Mouse (Mus musculus) hindbrain, embryonic 11.5 days (tissue): ENCODE measurements around the gene Scn8a. TPM values are rescaled to one million over a fixed set of nuclear protein-coding genes. Genes with fewer than 3 reads are reported as not detected.
"Not testable (repeated sequence)": the region's sequence is repeated elsewhere in the genome, so short reads cannot be mapped to it uniquely, and the experiment has no call there.

Experiments used
- ATAC-seq: fragments of 200-750 bp; cut with Nextera tagmentation; 2 replicates; pipeline ENCODE4 v1.8.0; 2017; ENCODE audit warnings: mild to moderate bottlenecking, moderate TSS enrichment, moderate library complexity; ENCODE audit not compliant: low FRiP score
- DNase-seq: peaks from one replicate; pipeline ENCODE4 v3.0.0-alpha.2; 2015; ENCODE audit warnings: low spot score
- H3K27ac ChIP-seq: fragments of 300-500 bp; sonication (generic); 2 replicates; pipeline ENCODE4 v1.5.1; 2014; ENCODE audit warnings: mild to moderate bottlenecking, low read depth, low read length
- H3K27me3 ChIP-seq: fragments of 300-500 bp; sonication (generic); 2 replicates; pipeline ENCODE4 v1.6.1; 2014; ENCODE audit warnings: mild to moderate bottlenecking, low read length, moderate library complexity, mixed read lengths; ENCODE audit not compliant: control insufficient read depth, insufficient read depth
- H3K36me3 ChIP-seq: fragments of 300-500 bp; sonication (generic); 2 replicates; pipeline ENCODE4 v1.6.1; 2014; ENCODE audit warnings: mild to moderate bottlenecking, low read length, moderate library complexity, mixed read lengths; ENCODE audit not compliant: control insufficient read depth, insufficient read depth
- H3K4me1 ChIP-seq: fragments of 300-500 bp; sonication (generic); replicated peaks from 2 replicates; pipeline ENCODE4 v1.6.1; 2014; ENCODE audit warnings: low read length, mixed read lengths; ENCODE audit not compliant: control insufficient read depth, insufficient read depth
- H3K4me2 ChIP-seq: fragments of 300-500 bp; sonication (generic); replicated peaks from 2 replicates; pipeline ENCODE4 v1.6.1; 2014; ENCODE audit warnings: mild to moderate bottlenecking, low read depth, low read length
- H3K4me3 ChIP-seq: fragments of 300-500 bp; sonication (generic); 2 replicates; pipeline ENCODE4 v1.5.1; 2014; ENCODE audit warnings: low read depth, low read length
- H3K9ac ChIP-seq: fragments of 300-500 bp; sonication (generic); 2 replicates; pipeline ENCODE4 v1.6.1; 2014; ENCODE audit warnings: low read depth, low read length
- H3K9me3 ChIP-seq: fragments of 300-500 bp; sonication (generic); 2 replicates; pipeline ENCODE4 v1.6.1; 2016; ENCODE audit warnings: low read length; ENCODE audit not compliant: control insufficient read depth
- WGBS: fragments of 180-500 bp; shearing (Covaris S2); extraction: QIAGEN DNeasy Blood & Tissue Kit; methylation state at CpG from one replicate; pipeline ENCODE4 v1.1.7; 2014; 5-methylcytosine and 5-hydroxymethylcytosine counted together
- polyA plus RNA-seq: library from polyadenylated mRNA; unstranded; fragments of >200 nt; fragmentation: Nextera tagmentation; extraction: Ambion mirVana; gene quantifications from 2 replicates; pipeline ENCODE4 v1.2.1, GENCODE M21; 2014

The Scn8a gene
- 12.2 and 16.4 TPM in 2 replicates for polyA plus RNA-seq

GRCm38 (mm10) chr15:100869558-100869957 is at the start of gene Scn8a:
TSS of gene Scn8a (plus strand) at chr15:100869858.
- H3K4me1 ChIP-seq = peaks cover 9% of the 10 kb centered on the region
- ATAC-seq (no peak), DNase-seq (no peak)
- 80% methylated on average over 7 of the region's 7 CpGs for WGBS
- peak within 1 kb of the TSS; percentile 85 for H3K4me3 ChIP-seq
- no peaks in the 10 kb centered on the region for H3K36me3 ChIP-seq
- no peaks in the 10 kb centered on the region for H3K9me3 ChIP-seq
- no peak within 1 kb of the TSS for H3K9ac ChIP-seq
- H3K4me2 ChIP-seq = peak within 1 kb of the TSS; percentile 57
- H3K27ac ChIP-seq = peak within 1 kb of the TSS; percentile 86; the same call in 1 of the 2 replicates
- H3K27me3 ChIP-seq = peaks cover 13% of the 10 kb centered on the region

- Histone ChIP-seq H3K4me1 (no peaks in the 10 kb centered on the region), H3K4me2 (no peak overlapping the region), H3K36me3 (no peaks in the 10 kb centered on the region), H3K9me3 (no peaks in the 10 kb centered on the region), H3K9ac (no peak overlapping the region), H3K27ac (no peak overlapping the region), H3K4me3 (no peak overlapping the region), H3K27me3 (peaks cover 2% of the 10 kb centered on the region; the same call in 1 of the 2 replicates)
- no peak for DNase-seq
- no peak for ATAC-seq
- WGBS = 62% methylated on average over 8 of the region's 8 CpGs
Observed at GRCm38 (mm10) chr15:100821824-100822223, 47.8 kb upstream of the Scn8a start.

GRCm38 (mm10) chr15:100822370-100822769 is 47.3 kb upstream of the Scn8a start:
- not testable (repeated sequence) for H3K4me1 ChIP-seq, H3K9ac ChIP-seq, H3K36me3 ChIP-seq, ATAC-seq, H3K4me2 ChIP-seq, H3K27ac ChIP-seq, H3K4me3 ChIP-seq, DNase-seq, H3K27me3 ChIP-seq, H3K9me3 ChIP-seq
- 71% methylated on average over 4 of the region's 4 CpGs for WGBS

- peaks cover 2% of the 10 kb centered on the region; the same call in 1 of the 2 replicates for H3K27me3 ChIP-seq
- H3K4me2 ChIP-seq = peak overlapping the region; percentile 4; the same call in 1 of the 2 replicates
- DNase-seq = no peak
- no peak overlapping the region for H3K27ac ChIP-seq
- no peak for ATAC-seq
- H3K9ac ChIP-seq = no peak overlapping the region
- 21% methylated on average over 26 of the region's 26 CpGs for WGBS
- H3K4me3 ChIP-seq = no peak overlapping the region
- no peaks in the 10 kb centered on the region for H3K4me1 ChIP-seq
- H3K9me3 ChIP-seq = no peaks in the 10 kb centered on the region
- no peaks in the 10 kb centered on the region for H3K36me3 ChIP-seq
Observed at GRCm38 (mm10) chr15:100825249-100825856, 44.3 kb upstream of the Scn8a start.

GRCm38 (mm10) chr15:100826076-100826475 is 43.6 kb upstream of the Scn8a start:
- no peak overlapping the region for H3K27ac ChIP-seq
- H3K4me2 ChIP-seq = no peak overlapping the region
- H3K9ac ChIP-seq = no peak overlapping the region
- no peaks in the 10 kb centered on the region for H3K9me3 ChIP-seq
- ATAC-seq = no peak
- WGBS = 89% methylated on average over 8 of the region's 8 CpGs
- no peaks in the 10 kb centered on the region for H3K4me1 ChIP-seq
- DNase-seq = no peak
- H3K36me3 ChIP-seq = no peaks in the 10 kb centered on the region
- H3K27me3 ChIP-seq = peaks cover 2% of the 10 kb centered on the region; the same call in 1 of the 2 replicates
- H3K4me3 ChIP-seq = no peak overlapping the region

GRCm38 (mm10) chr15:100829775-100830174 is 39.9 kb upstream of the Scn8a start:
- Histone ChIP-seq H3K4me2 (no peak overlapping the region), H3K4me1 (no peaks in the 10 kb centered on the region), H3K9ac (no peak overlapping the region), H3K4me3 (no peak overlapping the region), H3K36me3 (no peaks in the 10 kb centered on the region), H3K27me3 (peaks cover 2% of the 10 kb centered on the region; the same call in 1 of the 2 replicates), H3K27ac (no peak overlapping the region), H3K9me3 (no peaks in the 10 kb centered on the region)
- no peak for ATAC-seq
- no peak for DNase-seq
- WGBS = 90% methylated on average over 8 of the region's 9 CpGs

GRCm38 (mm10) chr15:100830682-100831081 is 39.0 kb upstream of the Scn8a start:
- Histone ChIP-seq H3K4me3 (no peak overlapping the region), H3K4me2 (no peak overlapping the region), H3K9ac (no peak overlapping the region), H3K27ac (no peak overlapping the region), H3K4me1 (no peaks in the 10 kb centered on the region), H3K9me3 (no peaks in the 10 kb centered on the region), H3K36me3 (no peaks in the 10 kb centered on the region), H3K27me3 (no peaks in the 10 kb centered on the region; the same call in 1 of the 2 replicates)
- DNase-seq = peak; percentile 46
- ATAC-seq = no peak
- WGBS = 63% methylated on average over 6 of the region's 6 CpGs

GRCm38 (mm10) chr15:100832144-100832543 is 37.5 kb upstream of the Scn8a start:
- DNase-seq (no peak), ATAC-seq (no peak)
- no peaks in the 10 kb centered on the region for H3K4me1 ChIP-seq
- H3K9me3 ChIP-seq = no peaks in the 10 kb centered on the region
- no peaks in the 10 kb centered on the region for H3K27me3 ChIP-seq
- H3K36me3 ChIP-seq = no peaks in the 10 kb centered on the region
- H3K4me3 ChIP-seq = no peak overlapping the region
- H3K4me2 ChIP-seq = no peak overlapping the region
- no peak overlapping the region for H3K27ac ChIP-seq
- H3K9ac ChIP-seq = no peak overlapping the region
- WGBS = 83% methylated on average over 8 of the region's 8 CpGs

GRCm38 (mm10) chr15:100832784-100833183 is 36.9 kb upstream of the Scn8a start:
- 35% methylated on average over 7 of the region's 7 CpGs for WGBS
- H3K4me2 ChIP-seq = no peak overlapping the region

More at GRCm38 (mm10) chr15:100832784-100833183, 36.9 kb upstream of the Scn8a start:
- ATAC-seq (no peak), DNase-seq (no peak)
- H3K9ac ChIP-seq = no peak overlapping the region
- H3K27me3 ChIP-seq = no peaks in the 10 kb centered on the region
- H3K4me1 ChIP-seq = no peaks in the 10 kb centered on the region
- H3K27ac ChIP-seq = no peak overlapping the region
- H3K36me3 ChIP-seq = no peaks in the 10 kb centered on the region
- no peak overlapping the region for H3K4me3 ChIP-seq
- no peaks in the 10 kb centered on the region for H3K9me3 ChIP-seq
